8 mouse cellular contexts compared by ENCODE assay signal in genomic region chr6:28955581-28955980, GRCm38 (mm10).
DNase-seq lines count a peak whose midpoint lies in the region; ATAC-seq and TF ChIP-seq lines count a peak whose summit lies in the region.

No protein-coding gene starts in this region.

- no peak for TF ChIP-seq EP300 in lung, postnatal 0 days (IDR thresholded peaks at IDR 0.05)

- 17% methylated on average over 11 of the region's 11 CpGs for WGBS in lung, postnatal 0 days
- 25% methylated on average over 11 of the region's 11 CpGs for WGBS in small intestine, adult 2 months

- 0 out of 4 replicates have a peak, but pooled peaks have one; percentile 27 to 48 for ATAC-seq in hematopoietic stem cell, adult 5-6 weeks (replicated peaks in 1 of 2; ENCODE audit: insufficient read depth in 1 of 2, low FRiP score in 2 of 2, low TSS enrichment in 1 of 2, low read depth in 1 of 2, poor library complexity in 2 of 2, severe bottlenecking in 2 of 2)
- no peak for ATAC-seq in lung, postnatal 0 days

- H3K4me2 ChIP-seq in lung, postnatal 0 days (replicated peaks; ENCODE audit: low read depth, low read length), result no peak overlapping the region

- H3K36me3 ChIP-seq in lung, postnatal 0 days (ENCODE audit: insufficient read depth, low read length), result no peaks in the 10 kb centered on the region
- H3K36me3 ChIP-seq in small intestine, adult 2 months (ENCODE audit: control insufficient read depth, insufficient read depth, low read length), result no peaks in the 10 kb centered on the region

- H3K4me3 ChIP-seq in lung, postnatal 0 days (ENCODE audit: low read depth, low read length), result no peak overlapping the region
- H3K4me3 ChIP-seq in small intestine, adult 2 months (ENCODE audit: low read depth, low read length), result no peak overlapping the region

- H3K27ac ChIP-seq in lung, postnatal 0 days (ENCODE audit: low read length), result no peak overlapping the region
- H3K27ac ChIP-seq in small intestine, adult 2 months (ENCODE audit: insufficient read depth, low read depth, low read length), result no peak overlapping the region

- no peaks in the 10 kb centered on the region for H3K27me3 ChIP-seq in lung, postnatal 0 days (replicated peaks; ENCODE audit: insufficient read depth, low read length)
- peaks cover 3% of the 10 kb centered on the region; the same call in 1 of the 2 replicates for H3K27me3 ChIP-seq in small intestine, adult 2 months (ENCODE audit: control insufficient read depth, insufficient read depth, low read length)

- peak; percentile 78 for TF ChIP-seq CTCF in lung, postnatal 0 days (IDR thresholded peaks at IDR 0.05)
- peak; percentile 49; the same call in 1 of the 2 replicates for TF ChIP-seq CTCF in small intestine, adult 2 months (IDR thresholded peaks at IDR 0.05; ENCODE audit: extremely low read depth, insufficient read length, insufficient replicate concordance, low read depth, low read length)

- H3K9ac ChIP-seq in lung, postnatal 0 days (replicated peaks; ENCODE audit: low read depth), result no peak overlapping the region

- peak; percentile 56 to 79 for DNase-seq in adrenal gland, adult (ENCODE audit: inconsistent age in 2 of 2, low spot score in 1 of 2)
- DNase-seq in adrenal gland, adult 8-10 months, result no peak
- peak; percentile 29 for DNase-seq in ovary, postnatal 10 days (ENCODE audit: low spot score)
- no peak for DNase-seq in ovary, adult 18-20 months (ENCODE audit: low spot score)
- DNase-seq in cerebellum, postnatal 4 days (ENCODE audit: low spot score in 2 of 2), result peak; percentile 58 to 75
- no peak for DNase-seq in lung, postnatal 0 days (ENCODE audit: low spot score)

- no peak for TF ChIP-seq POLR2A in small intestine, adult 2 months (IDR thresholded peaks at IDR 0.05; ENCODE audit: low read depth, low read length)

- H3K9me3 ChIP-seq in lung, postnatal 0 days (ENCODE audit: low read length), result no peaks in the 10 kb centered on the region

- no peaks in the 10 kb centered on the region for H3K4me1 ChIP-seq in lung, postnatal 0 days (ENCODE audit: insufficient read depth, low read depth, low read length)
- no peaks in the 10 kb centered on the region for H3K4me1 ChIP-seq in small intestine, adult 2 months (ENCODE audit: control insufficient read depth, insufficient read depth, insufficient read length, low read length)

Comparison
In these comparisons a context has a peak if more than half of its experiments do, and no peak if none do; other contexts are left out.
1. DNase-seq: peak in adrenal gland, adult (2 of 2), ovary, postnatal 10 days (single experiment) and cerebellum, postnatal 4 days (2 of 2); none in adrenal gland, adult 8-10 months (single experiment), ovary, adult 18-20 months (single experiment) and lung, postnatal 0 days (single experiment).